Mouse (Mus musculus) gastrocnemius, adult 18-20 months (tissue): ENCODE measurements at regions not wholly inside any gene's neighbourhood (a gene's known extent, or its start where the extent isn't known, plus 50 kb on each side); places are given as distances from the start of the nearest gene placed in this dataset.
A peak's percentile ranks its signal among the peaks of the same experiment; 100 is the strongest.

Experiments used
- DNase-seq: peaks from one replicate; pipeline ENCODE4 v3.0.0; 2021; ENCODE audit warnings: low spot score

GRCm38 (mm10) chr4:55824047-55824760 is 291.9 kb upstream of the Klf4 start:
- DNase-seq, result no peak

- no peak for DNase-seq
Observed at GRCm38 (mm10) chr4:55823583-55823982, 291.3 kb upstream of the Klf4 start.

- no peak for DNase-seq
Observed at GRCm38 (mm10) chr4:55817035-55817818, 285.0 kb upstream of the Klf4 start.

- DNase-seq, result no peak
Observed at GRCm38 (mm10) chr4:55815832-55816231, 283.6 kb upstream of the Klf4 start.

GRCm38 (mm10) chr4:55812846-55813245 is 280.6 kb upstream of the Klf4 start:
- no peak for DNase-seq

- DNase-seq, result no peak
Observed at GRCm38 (mm10) chr4:55811656-55812055, 279.4 kb upstream of the Klf4 start.

- peak; percentile 28 for DNase-seq
Observed at GRCm38 (mm10) chr4:55808501-55808900, 276.2 kb upstream of the Klf4 start.

- DNase-seq, result peak; percentile 34
Observed at GRCm38 (mm10) chr4:55806799-55807198, 274.5 kb upstream of the Klf4 start.

GRCm38 (mm10) chr4:55805255-55806051 is 273.2 kb upstream of the Klf4 start:
- DNase-seq, result no peak

- no peak for DNase-seq
Observed at GRCm38 (mm10) chr4:55802101-55802500, 269.8 kb upstream of the Klf4 start.

- DNase-seq, result no peak
Observed at GRCm38 (mm10) chr4:55798099-55798498, 265.8 kb upstream of the Klf4 start.

GRCm38 (mm10) chr4:55781329-55781847 is 249.1 kb upstream of the Klf4 start:
- no peak for DNase-seq

- DNase-seq, result no peak
Observed at GRCm38 (mm10) chr4:55779581-55779980, 247.3 kb upstream of the Klf4 start.

- DNase-seq, result no peak
Observed at GRCm38 (mm10) chr4:55775858-55776257, 243.6 kb upstream of the Klf4 start.

- no peak for DNase-seq
Observed at GRCm38 (mm10) chr4:55774571-55774970, 242.3 kb upstream of the Klf4 start.

- DNase-seq, result no peak
Observed at GRCm38 (mm10) chr4:55769656-55770055, 237.4 kb upstream of the Klf4 start.

GRCm38 (mm10) chr4:55768325-55768724 is 236.1 kb upstream of the Klf4 start:
- no peak for DNase-seq

GRCm38 (mm10) chr4:55767133-55767532 is 234.9 kb upstream of the Klf4 start:
- DNase-seq, result no peak

GRCm38 (mm10) chr4:55765780-55766179 is 233.5 kb upstream of the Klf4 start:
- DNase-seq, result no peak

- no peak for DNase-seq
Observed at GRCm38 (mm10) chr4:55763112-55763511, 230.8 kb upstream of the Klf4 start.

- DNase-seq, result no peak
Observed at GRCm38 (mm10) chr4:55762389-55762788, 230.1 kb upstream of the Klf4 start.
